Mouse (Mus musculus): ENCODE measurements around the gene Herc1.

DNA sequence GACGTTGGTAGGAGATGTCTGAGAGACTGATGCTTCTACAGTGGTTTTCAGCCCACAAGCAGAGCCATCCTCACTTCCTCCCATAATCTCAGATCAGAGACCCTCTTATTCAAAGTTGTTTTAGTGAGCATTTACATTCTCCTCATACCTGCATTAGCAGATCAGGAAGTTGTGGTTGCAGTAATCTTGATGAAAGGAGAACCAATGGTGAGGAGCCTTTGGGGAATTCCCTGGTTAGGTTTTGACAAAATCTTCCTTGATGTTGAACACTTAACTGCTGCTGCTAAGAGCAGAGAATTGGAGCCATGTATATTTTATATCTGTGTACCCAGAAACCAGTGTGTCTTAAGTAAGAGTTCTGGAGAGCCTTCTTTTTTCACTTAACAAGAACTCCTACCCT, 142.1 kb downstream of the Herc1 start:
- no peak for TF ChIP-seq CTCF (IDR thresholded peaks at IDR 0.05; ENCODE audit: extremely low read depth, insufficient read depth, insufficient read length, insufficient replicate concordance)
- no peak for TF ChIP-seq POLR2A (IDR thresholded peaks at IDR 0.05; ENCODE audit: low read depth, low read length)
